Mouse (Mus musculus) midbrain, embryonic 14.5 days (tissue): ENCODE results near the gene Dnmbp. TPM values are rescaled to one million over a fixed set of nuclear protein-coding genes. Genes with fewer than 3 reads are reported as not detected.

Source experiments
- ATAC-seq: fragments of 200-750 bp; cut with Nextera tagmentation; 2 replicates; pipeline ENCODE4 v1.8.0; 2017; ENCODE audit warnings: moderate number of reproducible peaks, moderate library complexity; ENCODE audit not compliant: low FRiP score, low TSS enrichment
- DNase-seq: peaks from one replicate; pipeline ENCODE4 v3.0.0-alpha.2; 2015
- H3K27ac ChIP-seq: fragments of 300-500 bp; sonication (generic); replicated peaks from 2 replicates; pipeline ENCODE4 v1.5.1; 2014; ENCODE audit warnings: mild to moderate bottlenecking, low read depth, low read length, moderate library complexity
- H3K27me3 ChIP-seq: fragments of 300-500 bp; sonication (generic); 2 replicates; pipeline ENCODE4 v1.6.1; 2014; ENCODE audit warnings: low read length, control low read depth, mixed read lengths; ENCODE audit not compliant: control insufficient read depth, insufficient read depth
- H3K36me3 ChIP-seq: fragments of 300-500 bp; sonication (generic); 2 replicates; pipeline ENCODE4 v1.6.1; 2014; ENCODE audit warnings: low read length, control low read depth; ENCODE audit not compliant: control insufficient read depth, insufficient read depth
- H3K4me1 ChIP-seq: fragments of 300-500 bp; sonication (generic); 2 replicates; pipeline ENCODE4 v1.6.1; 2014; ENCODE audit warnings: mild to moderate bottlenecking, antibody characterized with exemption, low read length, control low read depth; ENCODE audit not compliant: control insufficient read depth, insufficient read depth
- H3K4me2 ChIP-seq: fragments of 300-500 bp; sonication (generic); 2 replicates; pipeline ENCODE4 v1.6.1; 2014; ENCODE audit warnings: mild to moderate bottlenecking, low read length, moderate library complexity
- H3K4me3 ChIP-seq: fragments of 300-500 bp; sonication (generic); replicated peaks from 2 replicates; pipeline ENCODE4 v1.5.1; 2014; ENCODE audit warnings: low read depth, low read length
- H3K9ac ChIP-seq: fragments of 300-500 bp; sonication (generic); replicated peaks from 2 replicates; pipeline ENCODE4 v1.6.1; 2014; ENCODE audit warnings: mild to moderate bottlenecking, low read length, moderate library complexity
- H3K9me3 ChIP-seq: fragments of 300-500 bp; sonication (generic); 2 replicates; pipeline ENCODE4 v1.6.1; 2016; ENCODE audit warnings: low read length, control low read depth, mixed read lengths; ENCODE audit not compliant: control insufficient read depth
- whole genome bisulfite sequencing: fragments of 180-500 bp; shearing (Covaris S2); extraction: QIAGEN DNeasy Blood & Tissue Kit; methylation state at CpG from one replicate; pipeline ENCODE4 v1.1.7; 2014; 5-methylcytosine and 5-hydroxymethylcytosine counted together
- polyA plus RNA-seq: library from polyadenylated mRNA; unstranded; fragments of >200 nt; fragmentation: Nextera tagmentation; extraction: Ambion mirVana; gene quantifications from 2 replicates; pipeline ENCODE4 v1.2.1, GENCODE M21; 2014

Dnmbp gene
- polyA plus RNA-seq, 1 experiment from 2014 or later: 8.6 TPM

DNA sequence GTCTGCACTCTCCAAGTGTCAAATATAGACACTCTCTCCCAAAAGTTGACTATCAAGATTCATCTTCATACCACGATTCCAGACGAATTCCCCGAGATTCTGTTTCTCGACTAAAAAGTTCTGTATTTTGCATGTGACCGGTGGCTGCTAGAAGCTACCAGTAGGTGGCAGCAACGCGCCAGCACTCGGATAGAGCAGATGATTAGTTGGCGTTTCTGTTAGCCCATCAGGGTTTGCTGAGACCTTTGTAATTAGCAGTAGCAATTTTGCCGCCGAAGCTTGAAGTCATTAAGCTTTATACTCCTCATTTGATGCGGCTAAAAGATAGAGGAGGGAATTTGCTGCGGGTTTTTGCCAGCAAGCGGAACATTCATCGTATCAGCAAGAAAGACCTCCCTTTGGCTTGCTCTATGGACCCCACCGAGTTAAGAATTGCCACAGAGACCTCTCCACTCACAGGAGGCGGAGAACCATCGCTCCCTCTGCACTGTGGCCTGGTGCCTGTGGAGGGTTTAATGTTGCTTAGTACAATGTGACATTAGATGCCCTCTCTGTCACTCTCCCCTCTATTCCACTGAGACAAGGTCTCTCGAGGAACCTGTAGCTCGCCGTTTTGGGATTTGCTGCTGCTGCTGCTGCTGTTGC lies 107.4 kb downstream of the Dnmbp start:
- Histone ChIP-seq H3K9me3 (no peaks in the 10 kb centered on the region), H3K27me3 (no peaks in the 10 kb centered on the region), H3K4me1 (no peaks in the 10 kb centered on the region), H3K27ac (no peak overlapping the region), H3K4me3 (no peak overlapping the region), H3K4me2 (peak overlapping the region; percentile 28), H3K36me3 (no peaks in the 10 kb centered on the region), H3K9ac (no peak overlapping the region)
- whole genome bisulfite sequencing: 30% methylated on average over 21 of the region's 21 CpGs
- DNase-seq: peak; percentile 91
- ATAC-seq: no peak

- WGBS: 73% methylated on average over 8 of the region's 8 CpGs
- DNase-seq (no peak), ATAC-seq (no peak)
- Histone ChIP-seq H3K4me1 (no peaks in the 10 kb centered on the region), H3K9me3 (no peaks in the 10 kb centered on the region), H3K27me3 (no peaks in the 10 kb centered on the region), H3K4me3 (no peak overlapping the region), H3K36me3 (no peaks in the 10 kb centered on the region), H3K9ac (no peak overlapping the region), H3K4me2 (no peak overlapping the region), H3K27ac (no peak overlapping the region)
Measured at GRCm38 (mm10) chr19:43826855-43827254, 113.1 kb downstream of the Dnmbp start.

DNA sequence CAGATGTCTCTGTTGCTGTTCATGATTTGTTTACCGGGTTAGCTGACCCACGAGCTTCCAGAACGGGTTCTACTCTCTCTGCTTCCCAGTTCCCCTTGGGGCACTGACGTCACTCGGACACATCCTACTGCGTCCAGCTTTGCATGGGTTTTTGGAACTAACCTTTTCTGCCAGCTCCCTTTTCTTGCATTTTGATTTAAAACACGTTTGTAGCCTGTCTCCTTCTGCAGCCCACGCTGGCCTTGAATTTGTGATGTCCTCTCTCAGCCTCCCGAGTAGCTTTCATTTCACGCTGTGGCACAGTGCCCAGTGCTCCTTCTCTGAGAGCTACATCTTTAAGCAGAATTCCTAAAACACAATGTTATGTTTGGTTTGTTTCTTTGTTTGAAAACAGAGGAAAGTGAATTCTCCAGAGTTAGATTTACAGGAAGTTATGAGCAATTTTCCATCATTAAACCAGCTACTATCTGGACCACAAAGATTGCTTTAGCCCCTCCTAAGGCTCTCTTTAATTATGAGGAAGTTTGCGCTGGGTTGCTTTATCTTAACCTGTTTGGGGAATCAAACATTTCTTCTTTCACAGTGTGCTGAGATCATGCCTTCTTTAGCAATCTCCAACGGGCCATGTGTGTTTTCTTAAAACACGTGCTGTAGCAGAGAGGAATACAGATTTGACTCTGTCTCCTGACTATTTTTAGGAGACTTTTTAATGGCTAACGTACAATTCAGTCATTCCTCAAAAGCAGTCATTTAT lies 124.2 kb downstream of the Dnmbp start:
- ATAC-seq: no peak
- no peaks in the 10 kb centered on the region for H3K27me3 ChIP-seq
- 71% methylated on average over 14 of the region's 14 CpGs for WGBS
- no peak overlapping the region for H3K27ac ChIP-seq
- H3K4me2 ChIP-seq: no peak overlapping the region
- no peaks in the 10 kb centered on the region for H3K4me1 ChIP-seq
- no peak overlapping the region for H3K4me3 ChIP-seq
- H3K9me3 ChIP-seq: no peaks in the 10 kb centered on the region
- H3K9ac ChIP-seq: no peak overlapping the region
- H3K36me3 ChIP-seq: no peaks in the 10 kb centered on the region
- no peak for DNase-seq

DNA sequence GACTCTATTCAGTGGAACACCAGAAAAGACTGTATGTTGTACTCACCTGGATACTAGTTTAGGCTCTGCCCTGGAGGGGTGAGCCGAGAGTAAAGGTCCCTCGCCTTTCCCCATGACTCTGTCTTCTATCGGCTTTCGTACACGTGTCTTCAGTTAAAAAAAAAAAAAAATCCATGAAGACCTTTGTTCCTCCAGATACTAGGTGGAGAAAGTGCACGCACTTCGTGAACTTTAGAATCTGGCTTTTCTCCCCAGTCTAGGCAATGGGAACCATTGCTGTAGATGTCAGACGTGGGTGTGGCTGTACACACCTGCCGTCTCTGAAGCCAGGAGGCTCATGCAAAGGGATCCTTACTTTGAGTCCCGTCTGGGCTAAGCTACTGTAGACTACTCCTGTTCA lies 126.7 kb downstream of the Dnmbp start:
- ATAC-seq (no peak), DNase-seq (no peak)
- Histone ChIP-seq H3K27ac (no peak overlapping the region), H3K9me3 (no peaks in the 10 kb centered on the region), H3K4me3 (no peak overlapping the region), H3K36me3 (no peaks in the 10 kb centered on the region), H3K27me3 (no peaks in the 10 kb centered on the region), H3K9ac (no peak overlapping the region), H3K4me2 (no peak overlapping the region), H3K4me1 (no peaks in the 10 kb centered on the region)
- WGBS: 92% methylated on average over 10 of the region's 10 CpGs

DNA sequence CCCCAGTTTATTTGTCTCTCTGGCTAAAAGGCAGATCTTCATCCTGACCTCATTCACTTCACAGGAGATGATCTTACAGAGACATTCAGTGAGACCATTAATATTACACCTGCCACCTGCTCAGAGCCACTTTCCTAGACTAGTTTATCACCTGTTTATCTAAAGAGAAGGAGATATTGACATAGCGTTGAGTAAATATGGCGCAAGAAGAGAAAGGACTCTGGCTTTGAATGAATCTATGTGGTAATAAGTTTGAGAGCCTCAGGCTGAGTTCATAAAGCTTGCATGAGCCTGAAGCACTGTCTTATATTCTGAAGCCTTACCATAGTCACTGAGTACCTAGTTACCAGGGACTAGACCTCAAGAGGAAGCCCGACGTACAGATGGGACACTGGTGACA lies 128.6 kb downstream of the Dnmbp start:
- Histone ChIP-seq H3K27ac (no peak overlapping the region), H3K27me3 (no peaks in the 10 kb centered on the region), H3K4me3 (no peak overlapping the region)

DNA sequence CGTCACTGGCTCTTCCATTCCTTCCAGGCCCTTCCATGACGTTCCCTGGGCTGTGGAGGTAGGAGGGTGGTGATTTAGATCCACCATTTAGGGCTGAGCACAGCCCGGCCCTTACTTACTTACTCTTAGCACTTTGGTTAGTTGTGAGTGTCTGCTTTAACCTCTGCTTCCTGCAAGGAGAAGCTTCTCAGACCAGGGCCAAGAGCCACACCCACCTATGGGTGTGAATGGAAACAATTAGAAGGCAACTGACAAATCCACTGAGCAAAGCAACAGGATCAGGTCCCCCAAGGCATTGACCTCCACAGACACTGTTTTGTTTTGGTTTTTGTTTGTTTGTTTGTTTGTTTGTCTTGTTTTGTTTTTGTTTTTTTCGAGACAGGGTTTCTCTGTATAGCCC lies 130.7 kb downstream of the Dnmbp start:
- Histone ChIP-seq H3K27ac (no peak overlapping the region), H3K4me1 (no peaks in the 10 kb centered on the region), H3K27me3 (no peaks in the 10 kb centered on the region), H3K4me3 (no peak overlapping the region), H3K36me3 (no peaks in the 10 kb centered on the region), H3K9ac (no peak overlapping the region), H3K4me2 (no peak overlapping the region), H3K9me3 (no peaks in the 10 kb centered on the region)
- DNase-seq (no peak), ATAC-seq (no peak)
- 40% methylated on average over 4 of the region's 4 CpGs for WGBS

More for the DNA sequence above, 128.6 kb downstream of the Dnmbp start:
- H3K36me3 ChIP-seq: no peaks in the 10 kb centered on the region
- 98% methylated on average over 4 of the region's 4 CpGs for WGBS
- H3K4me1 ChIP-seq: no peaks in the 10 kb centered on the region
- H3K9me3 ChIP-seq: no peaks in the 10 kb centered on the region
- no peak overlapping the region for H3K9ac ChIP-seq
- ATAC-seq (no peak), DNase-seq (no peak)
- H3K4me2 ChIP-seq: no peak overlapping the region

- no peak overlapping the region for H3K9ac ChIP-seq
- no peaks in the 10 kb centered on the region for H3K4me1 ChIP-seq
- no peak for DNase-seq
- H3K4me2 ChIP-seq: no peak overlapping the region
- no peak for ATAC-seq
- no peaks in the 10 kb centered on the region for H3K36me3 ChIP-seq
- WGBS: 86% methylated on average over 10 of the region's 10 CpGs
- no peaks in the 10 kb centered on the region for H3K9me3 ChIP-seq
- H3K27ac ChIP-seq: no peak overlapping the region
- H3K27me3 ChIP-seq: no peaks in the 10 kb centered on the region
- no peak overlapping the region for H3K4me3 ChIP-seq
Measured at GRCm38 (mm10) chr19:43803866-43804265, 136.1 kb downstream of the Dnmbp start.

DNA sequence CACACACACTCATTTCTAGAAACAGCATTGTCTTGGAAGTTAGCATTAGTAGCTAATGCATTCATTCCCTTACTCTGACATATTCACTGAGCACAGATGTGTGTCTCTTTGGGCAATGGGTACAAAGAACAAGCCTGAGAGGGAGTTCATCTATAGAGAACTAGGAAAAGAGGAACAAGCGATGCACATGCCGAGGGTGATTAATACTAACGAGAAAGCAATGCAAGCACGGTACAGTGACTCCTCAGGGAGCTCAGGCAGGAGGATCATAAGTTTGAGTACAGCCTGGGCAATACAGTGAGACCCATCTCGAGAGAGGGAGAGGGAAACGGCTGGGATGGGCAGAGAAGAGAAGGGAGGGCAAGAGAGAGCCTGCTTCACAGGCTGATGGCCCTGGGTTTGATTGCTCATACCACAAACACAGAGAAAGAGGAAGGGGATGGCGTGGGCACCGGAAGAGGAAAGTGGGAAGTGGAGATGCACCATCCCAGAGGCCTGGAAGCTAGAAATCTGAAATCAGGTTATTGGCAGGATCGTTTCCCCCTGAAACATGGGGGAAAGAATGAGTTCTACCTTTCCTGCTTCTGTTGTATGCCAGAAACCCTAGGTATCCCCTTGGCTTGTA lies 138.5 kb downstream of the Dnmbp start:
- ATAC-seq (no peak), DNase-seq (no peak)
- no peaks in the 10 kb centered on the region for H3K36me3 ChIP-seq
- H3K9me3 ChIP-seq: no peaks in the 10 kb centered on the region
- H3K27me3 ChIP-seq: no peaks in the 10 kb centered on the region
- 83% methylated on average over 9 of the region's 9 CpGs for WGBS
- no peak overlapping the region for H3K4me2 ChIP-seq
- no peak overlapping the region for H3K4me3 ChIP-seq
- no peaks in the 10 kb centered on the region for H3K4me1 ChIP-seq
- H3K27ac ChIP-seq: no peak overlapping the region
- no peak overlapping the region for H3K9ac ChIP-seq

DNA sequence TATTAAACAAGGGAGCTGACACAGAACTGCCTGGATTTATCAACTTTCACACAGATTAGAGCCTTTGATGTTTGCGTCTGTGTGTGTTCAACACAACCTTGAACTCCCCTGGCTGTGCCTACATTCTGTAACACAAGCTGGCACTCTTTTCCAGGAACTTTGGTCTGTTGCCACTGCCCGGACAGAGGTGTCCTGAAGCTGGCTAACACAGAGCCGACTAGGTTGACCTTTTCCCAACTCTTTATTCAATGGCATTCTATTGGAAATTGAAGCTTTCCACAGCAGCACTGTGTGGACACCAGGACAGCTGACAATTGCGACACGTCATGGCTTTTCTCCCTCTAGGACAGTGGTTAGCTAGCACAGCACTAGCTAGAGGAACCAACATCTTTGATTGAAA lies 142.8 kb downstream of the Dnmbp start:
- ATAC-seq (no peak), DNase-seq (no peak)
- Histone ChIP-seq H3K27ac (no peak overlapping the region), H3K4me3 (no peak overlapping the region), H3K36me3 (no peaks in the 10 kb centered on the region), H3K27me3 (no peaks in the 10 kb centered on the region), H3K9ac (no peak overlapping the region), H3K4me1 (no peaks in the 10 kb centered on the region), H3K9me3 (no peaks in the 10 kb centered on the region), H3K4me2 (no peak overlapping the region)
- WGBS: 80% methylated on average over 5 of the region's 5 CpGs
